In the genomic region with DNA sequence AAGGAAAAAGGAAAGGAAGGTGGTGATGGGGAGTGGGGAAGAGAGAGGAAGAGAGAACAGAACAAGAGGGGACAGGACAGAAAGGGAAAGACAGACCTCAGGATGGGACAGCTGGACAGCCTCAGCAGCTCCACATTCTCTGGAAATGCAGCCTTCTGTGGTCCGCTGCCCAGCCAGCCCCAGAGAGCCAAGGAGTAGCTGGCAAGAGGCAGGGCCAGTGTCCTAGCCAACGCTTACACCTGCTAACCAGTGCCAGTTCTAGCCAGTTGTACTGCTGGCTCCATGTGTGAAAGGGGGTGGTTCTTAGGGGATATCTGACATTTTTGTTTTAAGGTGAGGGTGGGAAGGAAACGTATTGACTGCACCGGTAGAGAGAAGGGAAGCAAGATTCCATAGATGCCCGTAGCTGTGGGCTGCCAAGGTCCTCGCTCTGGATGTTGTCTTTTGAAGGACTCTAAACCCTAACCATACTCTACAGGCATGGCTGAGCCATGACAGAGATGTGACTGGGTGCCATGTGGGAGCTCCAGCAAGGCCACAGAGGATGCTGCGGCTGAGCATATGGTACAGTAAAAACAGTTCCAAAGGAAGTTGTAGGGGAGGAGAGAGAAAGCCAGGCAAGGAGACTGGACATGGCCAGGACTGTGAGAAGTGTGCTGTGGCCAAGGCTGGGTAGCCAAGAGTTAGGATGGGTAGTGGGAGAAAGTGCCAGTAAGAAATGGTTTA, we compare ENCODE assay signal across 14 mouse cellular contexts.
A peak's percentile ranks its signal among the peaks of the same experiment; 100 is the strongest.
DNase-seq lines count a peak whose midpoint lies in the region; TF ChIP-seq lines count a peak whose summit lies in the region.
"Had no signal": no experiment of that assay in that cellular context is flagged by ENCODE, and none has a peak within 500 bp of the region (broad histone marks: within the 10 kb centered on the region; RNA-seq: fewer than 3 reads in every experiment).

No protein-coding gene starts in this region.

- no peak overlapping the region for H3K9ac ChIP-seq in heart, adult 2 months (ENCODE audit: low read depth, low read length)
- H3K9ac ChIP-seq: forebrain, postnatal 0 days had no signal

- H3K27ac ChIP-seq in heart, adult 2 months, result no peak overlapping the region
- no peak overlapping the region; the same call in 1 of the 2 replicates for H3K27ac ChIP-seq in heart, embryonic 10.5 days
- H3K27ac ChIP-seq: layer of hippocampus, adult 2 months had no signal

- WGBS in heart, adult 2 months, result 65% methylated on average over 7 of the region's 7 CpGs
- 89% methylated on average over 7 of the region's 7 CpGs for WGBS in heart, embryonic 10.5 days

- peak; percentile 25 to 26 for DNase-seq in heart, adult 2 months
- no peak for DNase-seq in heart, embryonic 10.5 days (ENCODE audit: low spot score)
- peak; percentile 83 for DNase-seq in left cerebral cortex, postnatal 4 days
- DNase-seq in left cerebral cortex, adult 8-10 months (ENCODE audit: low spot score in 2 of 2), result no peak
- peak; percentile 88 to 93 for DNase-seq in cerebellum, postnatal 10 days
- DNase-seq in gastrocnemius, postnatal 36 days, result peak; percentile 51 to 52
- DNase-seq in urinary bladder, postnatal 14 days (ENCODE audit: low spot score), result no peak
- no peak for DNase-seq in ovary, postnatal 10 days (ENCODE audit: low spot score)
- DNase-seq: embryo, embryonic 11 days; forebrain, postnatal 0 days; kidney, adult 8-10 months; thymus, adult 18-20 months had no signal

- intact Hi-C loops in heart, adult 2 months (cut with DNase I), result no loop called here
- intact Hi-C loops in left cerebral cortex, postnatal 4 days (cut with DNase I), result no loop called here
- intact Hi-C loops in gastrocnemius, postnatal 36 days (cut with DNase I), result no loop called here

- no peak for TF ChIP-seq POLR2A in heart, adult 2 months (IDR thresholded peaks at IDR 0.05; ENCODE audit: insufficient read depth, low read depth, low read length)

- H3K27me3 ChIP-seq in heart, adult 2 months (ENCODE audit: control insufficient read depth, insufficient read depth, low read length), result no peaks in the 10 kb centered on the region
- H3K27me3 ChIP-seq in heart, embryonic 10.5 days (ENCODE audit: insufficient read depth, poor library complexity, severe bottlenecking), result no peaks in the 10 kb centered on the region

- H3K36me3 ChIP-seq in heart, adult 2 months (ENCODE audit: control insufficient read depth, insufficient read depth, low read length), result no peaks in the 10 kb centered on the region
- 0 out of 2 replicates have a peak, but pooled peaks cover 3% of the 10 kb centered on the region for H3K36me3 ChIP-seq in heart, embryonic 10.5 days
- H3K36me3 ChIP-seq: G1E had no signal

- no peaks in the 10 kb centered on the region for H3K79me2 ChIP-seq in heart, adult 2 months (replicated peaks; ENCODE audit: control insufficient read depth, insufficient read depth, low read length)

- TF ChIP-seq EP300 in heart, adult 2 months (IDR thresholded peaks at IDR 0.05; ENCODE audit: insufficient read depth, low read depth, low read length), result no peak

- no peak overlapping the region for H3K4me3 ChIP-seq in heart, adult 2 months
- H3K4me3 ChIP-seq in heart, embryonic 10.5 days, result no peak overlapping the region
- H3K4me3 ChIP-seq: layer of hippocampus, adult 2 months had no signal

- H3K4me1 ChIP-seq in heart, adult 2 months (ENCODE audit: control insufficient read depth, insufficient read depth, low read length), result peaks cover 2% of the 10 kb centered on the region; the same call in 1 of the 2 replicates
- H3K4me1 ChIP-seq in heart, embryonic 10.5 days, result peaks cover 39% of the 10 kb centered on the region

- no peaks in the 10 kb centered on the region for H3K9me3 ChIP-seq in heart, embryonic 10.5 days

- no peak for TF ChIP-seq CTCF in heart, adult 2 months (IDR thresholded peaks at IDR 0.05)

Comparison
In these comparisons a context has a peak if more than half of its experiments do, and no peak if none do; other contexts are left out.
1. DNase-seq: peak in heart, adult 2 months (2 of 2), left cerebral cortex, postnatal 4 days (single experiment), cerebellum, postnatal 10 days (2 of 2) and gastrocnemius, postnatal 36 days (2 of 2); none in heart, embryonic 10.5 days (single experiment), left cerebral cortex, adult 8-10 months (0 of 2), urinary bladder, postnatal 14 days (single experiment) and ovary, postnatal 10 days (single experiment).